Mouse (Mus musculus): Measurements from ENCODE around the gene Prlhr. TPM values are rescaled to one million over a fixed set of nuclear protein-coding genes. Genes with fewer than 3 reads are reported as not detected.

Prlhr gene
- polyA plus RNA-seq (2015; fragmentation: Nextera tagmentation; extraction: Ambion mirVana) = 0.39 and 0.60 TPM in 2 replicates

GRCm38 (mm10) chr19:60468254-60468762 is at the start of gene Prlhr:
Gene Prlhr, minus strand, starts transcription at chr19:60468304.
- peak; percentile 64 for ATAC-seq
- Histone ChIP-seq H3K9ac (ENCODE audit: low read depth, low read length) (peak within 1 kb of the TSS; percentile 59), H3K4me1 (ENCODE audit: control insufficient read depth, insufficient read depth, low read length) (peaks cover 28% of the 10 kb centered on the region), H3K4me2 (ENCODE audit: low read length) (peak within 1 kb of the TSS; percentile 77), H3K27ac (ENCODE audit: low read length) (no peak within 1 kb of the TSS), H3K9me3 (replicated peaks; ENCODE audit: control insufficient read depth, low read length, poor library complexity, severe bottlenecking) (no peaks in the 10 kb centered on the region), H3K27me3 (ENCODE audit: control insufficient read depth, insufficient read depth, low read depth, low read length) (peaks cover 8% of the 10 kb centered on the region), H3K36me3 (ENCODE audit: control insufficient read depth, insufficient read depth, low read length) (no peaks in the 10 kb centered on the region), H3K4me3 (ENCODE audit: low read depth, low read length) (peak within 1 kb of the TSS; percentile 40)
- WGBS = 3% methylated on average over 17 of the region's 17 CpGs

GRCm38 (mm10) chr19:60515064-60515463 is 47.0 kb upstream of the Prlhr start:
- no peak for ATAC-seq
- no peak overlapping the region for H3K9ac ChIP-seq (ENCODE audit: low read depth, low read length)
- no peaks in the 10 kb centered on the region for H3K36me3 ChIP-seq (ENCODE audit: control insufficient read depth, insufficient read depth, low read length)
- H3K9me3 ChIP-seq (replicated peaks; ENCODE audit: control insufficient read depth, low read length, poor library complexity, severe bottlenecking) = no peaks in the 10 kb centered on the region
- no peaks in the 10 kb centered on the region for H3K27me3 ChIP-seq (ENCODE audit: control insufficient read depth, insufficient read depth, low read depth, low read length)
- H3K4me2 ChIP-seq (ENCODE audit: low read length) = no peak overlapping the region
- H3K27ac ChIP-seq (ENCODE audit: low read length) = no peak overlapping the region
- H3K4me1 ChIP-seq (ENCODE audit: control insufficient read depth, insufficient read depth, low read length) = no peaks in the 10 kb centered on the region
- H3K4me3 ChIP-seq (ENCODE audit: low read depth, low read length) = no peak overlapping the region
- 74% methylated on average over 2 of the region's 2 CpGs for WGBS

GRCm38 (mm10) chr19:60513431-60513830 is 45.3 kb upstream of the Prlhr start:
- 45% methylated on average over 3 of the region's 3 CpGs for WGBS
- Histone ChIP-seq H3K9ac (ENCODE audit: low read depth, low read length) (no peak overlapping the region), H3K4me2 (ENCODE audit: low read length) (no peak overlapping the region), H3K4me3 (ENCODE audit: low read depth, low read length) (no peak overlapping the region), H3K27ac (ENCODE audit: low read length) (no peak overlapping the region), H3K36me3 (ENCODE audit: control insufficient read depth, insufficient read depth, low read length) (no peaks in the 10 kb centered on the region), H3K4me1 (ENCODE audit: control insufficient read depth, insufficient read depth, low read length) (no peaks in the 10 kb centered on the region), H3K27me3 (ENCODE audit: control insufficient read depth, insufficient read depth, low read depth, low read length) (no peaks in the 10 kb centered on the region), H3K9me3 (replicated peaks; ENCODE audit: control insufficient read depth, low read length, poor library complexity, severe bottlenecking) (no peaks in the 10 kb centered on the region)
- no peak for ATAC-seq

- ATAC-seq = no peak
- no peak overlapping the region for H3K4me3 ChIP-seq (ENCODE audit: low read depth, low read length)
- H3K36me3 ChIP-seq (ENCODE audit: control insufficient read depth, insufficient read depth, low read length) = no peaks in the 10 kb centered on the region
- no peak overlapping the region for H3K4me2 ChIP-seq (ENCODE audit: low read length)
- no peak overlapping the region for H3K9ac ChIP-seq (ENCODE audit: low read depth, low read length)
- H3K27me3 ChIP-seq (ENCODE audit: control insufficient read depth, insufficient read depth, low read depth, low read length) = no peaks in the 10 kb centered on the region
- H3K9me3 ChIP-seq (replicated peaks; ENCODE audit: control insufficient read depth, low read length, poor library complexity, severe bottlenecking) = no peaks in the 10 kb centered on the region
- no peak overlapping the region for H3K27ac ChIP-seq (ENCODE audit: low read length)
- no peaks in the 10 kb centered on the region for H3K4me1 ChIP-seq (ENCODE audit: control insufficient read depth, insufficient read depth, low read length)
Observed at GRCm38 (mm10) chr19:60500209-60500608, 32.1 kb upstream of the Prlhr start.

- Histone ChIP-seq H3K27me3 (ENCODE audit: control insufficient read depth, insufficient read depth, low read depth, low read length) (no peaks in the 10 kb centered on the region), H3K4me1 (ENCODE audit: control insufficient read depth, insufficient read depth, low read length) (peaks cover 7% of the 10 kb centered on the region; the same call in 1 of the 2 replicates), H3K27ac (ENCODE audit: low read length) (no peak overlapping the region), H3K4me2 (ENCODE audit: low read length) (no peak overlapping the region), H3K4me3 (ENCODE audit: low read depth, low read length) (no peak overlapping the region), H3K36me3 (ENCODE audit: control insufficient read depth, insufficient read depth, low read length) (no peaks in the 10 kb centered on the region), H3K9me3 (replicated peaks; ENCODE audit: control insufficient read depth, low read length, poor library complexity, severe bottlenecking) (no peaks in the 10 kb centered on the region), H3K9ac (ENCODE audit: low read depth, low read length) (no peak overlapping the region)
- ATAC-seq = no peak
- WGBS = 70% methylated on average over 4 of the region's 4 CpGs
Observed at GRCm38 (mm10) chr19:60497171-60497570, 29.1 kb upstream of the Prlhr start.

- no peaks in the 10 kb centered on the region for H3K36me3 ChIP-seq (ENCODE audit: control insufficient read depth, insufficient read depth, low read length)
- H3K9ac ChIP-seq (ENCODE audit: low read depth, low read length) = no peak overlapping the region
- 60% methylated on average over 3 of the region's 3 CpGs for WGBS
- H3K9me3 ChIP-seq (replicated peaks; ENCODE audit: control insufficient read depth, low read length, poor library complexity, severe bottlenecking) = no peaks in the 10 kb centered on the region
- no peaks in the 10 kb centered on the region for H3K27me3 ChIP-seq (ENCODE audit: control insufficient read depth, insufficient read depth, low read depth, low read length)
- no peak overlapping the region for H3K4me2 ChIP-seq (ENCODE audit: low read length)
- no peak overlapping the region for H3K4me3 ChIP-seq (ENCODE audit: low read depth, low read length)
- no peak overlapping the region for H3K27ac ChIP-seq (ENCODE audit: low read length)
- H3K4me1 ChIP-seq (ENCODE audit: control insufficient read depth, insufficient read depth, low read length) = peaks cover 7% of the 10 kb centered on the region; the same call in 1 of the 2 replicates
- ATAC-seq = no peak
Observed at GRCm38 (mm10) chr19:60495772-60496171, 27.7 kb upstream of the Prlhr start.

- H3K4me3 ChIP-seq (ENCODE audit: low read depth, low read length) = no peak overlapping the region
- no peaks in the 10 kb centered on the region for H3K36me3 ChIP-seq (ENCODE audit: control insufficient read depth, insufficient read depth, low read length)
- ATAC-seq = no peak
- H3K27me3 ChIP-seq (ENCODE audit: control insufficient read depth, insufficient read depth, low read depth, low read length) = peaks cover 3% of the 10 kb centered on the region; the same call in 1 of the 2 replicates
- H3K9me3 ChIP-seq (replicated peaks; ENCODE audit: control insufficient read depth, low read length, poor library complexity, severe bottlenecking) = no peaks in the 10 kb centered on the region
- H3K27ac ChIP-seq (ENCODE audit: low read length) = no peak overlapping the region
- peaks cover 7% of the 10 kb centered on the region; the same call in 1 of the 2 replicates for H3K4me1 ChIP-seq (ENCODE audit: control insufficient read depth, insufficient read depth, low read length)
- WGBS = 85% methylated on average over 1 of the region's 1 CpGs
- H3K9ac ChIP-seq (ENCODE audit: low read depth, low read length) = no peak overlapping the region
- no peak overlapping the region for H3K4me2 ChIP-seq (ENCODE audit: low read length)
Observed at GRCm38 (mm10) chr19:60489566-60489965, 21.5 kb upstream of the Prlhr start.

- H3K27ac ChIP-seq (ENCODE audit: low read length) = no peak overlapping the region
- no peak overlapping the region for H3K4me2 ChIP-seq (ENCODE audit: low read length)
- no peaks in the 10 kb centered on the region for H3K36me3 ChIP-seq (ENCODE audit: control insufficient read depth, insufficient read depth, low read length)
- H3K4me3 ChIP-seq (ENCODE audit: low read depth, low read length) = no peak overlapping the region
- no peaks in the 10 kb centered on the region for H3K9me3 ChIP-seq (replicated peaks; ENCODE audit: control insufficient read depth, low read length, poor library complexity, severe bottlenecking)
- no peak for ATAC-seq
- H3K9ac ChIP-seq (ENCODE audit: low read depth, low read length) = no peak overlapping the region
- H3K4me1 ChIP-seq (ENCODE audit: control insufficient read depth, insufficient read depth, low read length) = no peaks in the 10 kb centered on the region
- H3K27me3 ChIP-seq (ENCODE audit: control insufficient read depth, insufficient read depth, low read depth, low read length) = peaks cover 3% of the 10 kb centered on the region; the same call in 1 of the 2 replicates
Observed at GRCm38 (mm10) chr19:60485261-60485660, 17.2 kb upstream of the Prlhr start.

- no peaks in the 10 kb centered on the region for H3K4me1 ChIP-seq (ENCODE audit: control insufficient read depth, insufficient read depth, low read length)
- no peaks in the 10 kb centered on the region for H3K27me3 ChIP-seq (ENCODE audit: control insufficient read depth, insufficient read depth, low read depth, low read length)
- no peak overlapping the region for H3K4me3 ChIP-seq (ENCODE audit: low read depth, low read length)
- H3K4me2 ChIP-seq (ENCODE audit: low read length) = no peak overlapping the region
- H3K36me3 ChIP-seq (ENCODE audit: control insufficient read depth, insufficient read depth, low read length) = no peaks in the 10 kb centered on the region
- H3K9ac ChIP-seq (ENCODE audit: low read depth, low read length) = no peak overlapping the region
- WGBS = 35% methylated on average over 1 of the region's 1 CpGs
- ATAC-seq = no peak
- H3K27ac ChIP-seq (ENCODE audit: low read length) = no peak overlapping the region
- no peaks in the 10 kb centered on the region for H3K9me3 ChIP-seq (replicated peaks; ENCODE audit: control insufficient read depth, low read length, poor library complexity, severe bottlenecking)
Observed at GRCm38 (mm10) chr19:60478859-60479258, 10.8 kb upstream of the Prlhr start.

Measured in midbrain, embryonic 16.5 days (tissue).